Mouse (Mus musculus) megakaryocyte, embryonic 14.5 days (primary cell): Measurements from ENCODE around the gene Fgf12.

Source experiments
- FLI1 ChIP-seq: IDR thresholded peaks from 2 replicates; pipeline ENCODE4 v1.6.1; 2012; ENCODE audit warnings: low read length, inconsistent platforms, mixed read lengths
- GATA1 ChIP-seq: IDR thresholded peaks from 3 replicates; pipeline ENCODE4 v1.6.1; 2012; ENCODE audit warnings: mixed read lengths, low read length, inconsistent platforms, borderline replicate concordance

DNA sequence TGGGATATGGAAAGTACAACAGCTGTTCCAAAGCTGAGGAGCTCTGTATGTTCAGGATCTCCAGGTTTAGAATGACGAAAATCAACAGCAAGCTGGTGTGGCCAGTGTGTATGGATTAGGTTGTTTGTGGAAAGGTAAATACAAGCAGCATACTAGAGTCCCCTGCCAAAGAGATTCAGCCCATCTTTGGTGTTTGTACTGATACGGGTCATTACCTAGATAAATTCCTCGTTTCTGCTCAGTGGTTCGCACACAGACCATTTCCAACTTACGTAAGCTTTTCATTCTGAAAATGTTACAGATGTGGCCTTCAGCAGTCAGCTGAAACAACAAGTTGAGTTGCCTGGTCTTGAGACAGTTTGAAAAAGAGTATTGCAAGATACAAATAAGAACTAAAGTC, 536.9 kb downstream of the Fgf12 start:
- TF ChIP-seq FLI1 (no peak), GATA1 (no peak)
